Mouse (Mus musculus) right cerebral cortex, adult 18-20 months (tissue): ENCODE measurements around the gene Chst15.
A peak's percentile ranks its signal among the peaks of the same experiment; 100 is the strongest.

ENCODE experiments used
- DNase-seq: peaks from one replicate; pipeline ENCODE4 v3.0.0; 2022; ENCODE audit warnings: mixed read lengths

Gene Chst15

DNA sequence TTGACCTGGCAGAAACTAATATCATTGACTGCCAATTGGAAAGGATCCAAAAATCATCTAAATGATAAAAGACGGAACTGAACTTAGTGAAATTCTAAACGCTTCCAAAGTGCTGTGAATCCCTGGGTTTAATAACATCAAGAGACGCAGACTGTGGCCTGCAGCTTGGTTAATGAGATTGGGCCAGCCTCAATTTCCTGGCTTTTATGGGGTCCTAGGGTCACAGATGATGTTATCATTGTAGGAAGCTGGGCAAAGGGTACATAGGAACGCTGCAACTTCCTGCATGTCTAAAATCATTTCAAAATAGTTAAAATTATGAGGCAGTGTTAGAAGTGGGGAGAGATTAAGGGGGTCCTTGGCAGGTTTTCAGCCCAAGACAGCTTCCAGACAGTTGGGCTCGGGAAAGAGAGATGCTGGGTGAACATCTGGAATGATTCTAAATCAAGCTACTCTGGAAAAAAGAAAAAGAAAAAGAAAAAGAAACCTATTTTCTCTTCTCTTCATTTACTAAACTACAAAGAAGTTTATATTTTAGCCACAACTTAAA lies 17.3 kb downstream of the Chst15 start:
- DNase-seq = no peak

DNA sequence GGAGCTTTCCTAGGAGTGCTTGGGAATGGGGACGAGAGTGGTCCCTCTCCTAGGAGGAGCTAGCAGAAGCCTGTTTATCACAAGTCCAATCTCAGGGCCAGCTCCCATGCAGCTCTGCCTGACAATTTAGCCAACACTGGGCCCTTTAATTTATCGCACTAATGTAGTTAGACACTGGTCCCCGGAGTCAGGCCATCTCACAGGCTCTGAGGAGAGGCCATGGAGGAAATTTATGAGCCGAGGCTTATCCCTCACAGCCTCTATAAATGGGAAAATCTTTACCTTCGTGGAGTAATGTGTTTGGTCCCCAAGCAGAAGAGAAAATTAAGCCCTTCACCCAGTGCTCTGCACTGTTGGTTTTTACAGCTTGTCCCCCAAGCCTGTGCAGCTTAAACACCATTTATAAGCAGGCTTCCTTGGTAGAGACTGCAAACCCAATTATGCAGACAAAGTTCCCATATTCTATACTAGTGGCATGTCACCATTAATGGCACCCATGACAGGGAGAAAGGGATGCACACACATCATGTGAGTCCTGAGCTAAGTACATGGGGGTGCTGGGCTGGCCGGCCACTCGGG lies 18.5 kb downstream of the Chst15 start:
- no peak for DNase-seq

DNA sequence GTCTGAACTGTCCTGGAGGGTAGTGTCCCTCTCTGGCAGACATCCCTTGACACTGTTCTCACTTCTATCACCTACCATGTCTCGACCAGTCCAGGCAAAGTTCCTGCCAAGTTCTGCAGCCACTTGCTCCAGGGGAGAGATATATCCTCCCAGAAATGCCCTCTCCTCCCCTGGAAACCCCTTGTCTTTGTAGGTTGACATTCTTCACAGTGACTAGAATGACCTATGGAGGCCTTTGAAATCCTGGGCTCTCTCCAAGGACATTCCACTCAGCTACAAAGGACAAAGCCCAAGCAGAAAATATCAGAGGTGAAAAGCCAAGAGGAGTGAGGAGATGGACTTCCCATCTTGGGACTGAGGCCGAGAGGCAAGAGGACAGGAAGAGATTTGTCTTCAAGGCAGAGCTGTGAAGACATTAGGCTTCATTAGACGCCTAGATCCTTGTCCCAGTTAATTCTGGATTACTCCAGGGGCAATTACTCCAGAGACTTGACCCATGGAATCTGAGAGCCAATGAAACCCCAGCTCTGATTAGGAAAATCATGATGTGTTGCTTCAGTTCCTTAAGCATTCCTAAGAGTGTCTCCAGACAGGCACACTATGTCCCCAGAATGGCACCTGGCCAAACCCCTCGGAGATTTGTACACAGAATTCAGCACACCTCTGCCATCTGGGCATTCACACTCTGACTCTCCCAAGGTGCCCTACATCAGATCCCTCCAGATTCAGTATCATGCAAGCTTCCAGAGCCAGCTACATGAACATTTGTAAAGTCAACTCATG lies 20.2 kb downstream of the Chst15 start:
- no peak for DNase-seq

DNA sequence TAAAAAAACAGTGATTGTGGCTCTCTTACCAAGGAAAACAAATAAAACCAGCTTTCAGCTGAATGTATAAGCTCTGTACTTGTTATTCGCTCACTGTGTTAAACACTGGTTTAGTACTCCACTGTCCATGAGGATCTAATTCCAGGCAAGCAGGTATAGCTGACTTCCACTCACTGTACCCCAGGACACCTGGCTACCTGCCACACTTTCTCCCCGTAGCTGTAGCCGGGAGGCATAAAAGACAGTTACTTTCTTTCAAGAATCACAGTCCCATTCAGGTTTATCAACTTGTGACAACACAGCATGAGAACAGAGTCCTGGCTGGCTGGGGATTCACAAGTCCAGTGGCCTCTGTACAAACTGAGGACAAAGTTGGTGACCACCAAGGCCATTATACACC lies 20.9 kb downstream of the Chst15 start:
- no peak for DNase-seq

DNA sequence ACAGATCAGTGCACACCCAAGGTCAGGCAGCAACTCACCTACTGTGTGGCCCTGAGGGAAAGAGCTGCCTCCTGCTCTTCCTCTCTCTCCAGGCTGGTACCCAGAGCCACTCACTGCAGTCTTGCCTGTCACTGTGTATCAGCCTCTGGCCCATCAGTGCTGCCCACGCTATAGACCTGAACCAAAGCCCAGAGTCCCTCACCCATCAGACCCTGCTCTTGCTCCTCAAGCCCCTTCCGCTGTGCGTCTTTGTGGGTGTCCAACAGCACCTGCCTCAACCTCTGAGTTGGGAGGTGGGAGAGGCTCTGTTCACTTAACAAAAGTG lies 29.7 kb downstream of the Chst15 start:
- no peak for DNase-seq

DNA sequence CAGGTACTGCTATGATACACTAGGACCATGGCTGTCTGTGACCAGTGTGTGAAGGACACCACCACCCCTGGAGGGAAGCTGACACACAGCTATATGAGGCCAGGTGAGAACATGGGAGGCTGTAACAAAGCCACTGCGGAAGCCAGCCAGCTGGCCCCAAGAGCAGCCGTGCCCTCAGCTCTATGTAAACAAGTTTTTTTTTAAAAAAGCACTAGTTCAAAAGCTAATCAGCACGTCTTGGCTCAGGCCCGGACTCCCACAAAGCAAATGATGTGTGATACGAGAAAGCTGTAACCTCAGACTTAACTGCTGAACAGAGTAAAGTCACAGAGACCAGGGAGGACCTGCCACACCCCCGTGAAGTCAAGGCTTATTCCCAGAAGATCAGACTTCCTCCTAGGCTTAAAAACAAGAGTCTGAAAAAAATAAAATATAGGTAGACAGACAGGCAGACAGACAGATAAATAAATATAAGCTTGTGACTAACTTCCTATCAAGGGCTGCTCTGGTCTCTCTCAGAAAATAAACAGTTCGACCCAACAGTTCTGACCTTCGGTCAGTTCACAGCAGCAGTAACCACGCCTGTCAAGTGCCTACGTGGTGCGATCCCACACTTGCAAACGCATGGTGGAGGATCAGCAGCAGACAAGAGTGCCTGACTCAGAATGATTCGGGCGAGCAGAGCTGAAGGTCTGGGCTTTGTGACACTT lies 30.2 kb downstream of the Chst15 start:
- no peak for DNase-seq

DNA sequence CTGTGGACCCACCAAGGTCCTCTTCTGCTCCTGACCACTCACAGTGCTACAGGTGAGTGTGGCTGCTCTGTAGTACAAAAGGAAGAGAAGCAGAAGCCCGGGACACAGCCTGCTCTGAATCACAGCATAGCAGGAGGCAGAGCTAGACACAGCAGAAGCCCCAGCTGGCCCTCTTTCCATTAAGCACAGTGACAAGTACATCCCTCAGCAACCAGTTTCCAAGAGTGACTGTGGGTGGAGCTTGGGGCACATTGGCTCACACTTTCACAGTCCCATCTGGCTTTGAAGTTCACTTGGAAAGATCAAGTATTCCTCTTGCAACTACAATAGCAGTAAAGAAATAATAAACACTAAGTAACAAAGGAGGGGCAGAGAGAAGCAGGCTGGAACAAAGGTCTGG lies 32.2 kb downstream of the Chst15 start:
- DNase-seq = peak; percentile 66

DNA sequence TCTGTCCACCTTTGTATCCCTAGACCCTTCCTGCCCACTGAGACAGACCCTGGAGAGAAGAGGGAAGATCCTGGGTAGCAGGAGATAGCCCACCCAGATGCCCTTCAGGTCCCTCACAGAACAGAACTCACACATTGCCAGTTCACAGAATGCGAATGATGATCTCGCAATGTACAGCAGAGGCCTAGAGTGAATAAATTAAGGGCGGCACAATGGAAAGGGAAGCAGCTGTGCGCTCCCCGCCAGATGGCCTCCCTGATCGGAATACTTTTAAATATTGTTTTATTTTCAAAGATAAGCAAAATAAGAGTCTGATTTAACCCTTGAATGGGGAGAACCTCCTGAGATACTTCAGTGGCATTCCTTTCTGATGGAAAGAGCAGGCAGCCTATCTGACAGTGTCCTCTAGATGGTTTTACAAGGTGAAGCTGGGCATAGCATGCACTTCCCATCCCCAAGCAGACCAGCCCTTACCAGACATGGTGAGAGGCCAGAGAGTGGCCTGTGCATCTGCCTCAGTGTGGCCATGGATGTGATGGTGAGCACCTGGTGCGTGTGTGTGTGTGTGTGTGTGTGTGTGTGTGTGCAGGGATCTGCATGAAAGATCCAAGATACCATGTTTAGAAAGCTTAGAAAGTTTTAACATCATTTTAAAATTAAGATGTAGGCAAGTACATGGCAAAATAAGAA lies 32.8 kb downstream of the Chst15 start:
- peak; percentile 39 for DNase-seq

DNA sequence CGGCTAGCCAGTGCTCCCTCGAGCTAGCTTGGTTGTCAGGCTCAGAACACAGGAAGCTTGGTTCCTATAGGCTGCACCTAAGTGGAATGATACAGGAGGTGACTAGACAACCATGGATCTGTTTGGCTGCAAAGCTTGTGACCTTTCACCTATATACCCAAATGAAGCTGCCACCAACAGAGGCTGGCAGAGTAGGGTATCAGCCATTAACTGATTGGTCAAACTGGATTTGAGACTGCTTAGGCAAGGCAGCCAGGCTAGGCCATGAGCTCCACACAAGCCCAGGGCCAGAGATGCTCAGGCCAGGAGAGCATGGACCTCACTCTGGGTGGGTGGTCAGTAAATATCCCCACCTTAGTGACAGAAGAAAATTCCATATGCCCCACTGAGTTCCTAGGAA lies 34.5 kb downstream of the Chst15 start:
- no peak for DNase-seq

DNA sequence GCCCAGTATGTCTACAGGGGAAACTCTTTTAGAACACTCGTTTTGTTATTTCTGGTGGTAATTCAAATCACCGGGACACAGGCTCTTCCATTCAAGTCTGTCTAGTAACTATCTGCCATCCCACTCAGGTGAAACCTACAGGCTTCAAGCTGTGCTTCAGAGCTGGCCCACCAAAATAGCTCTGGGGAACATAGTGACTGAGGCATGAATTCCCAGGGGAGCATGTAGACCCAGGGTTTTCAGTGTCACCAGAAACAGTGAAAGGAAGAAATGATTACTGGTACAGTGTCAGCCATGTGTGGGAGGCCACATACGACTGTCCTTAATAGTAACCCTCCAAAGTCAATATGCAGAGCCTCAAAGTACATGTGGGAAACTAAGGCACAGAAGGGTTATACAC lies 34.9 kb downstream of the Chst15 start:
- no peak for DNase-seq

DNA sequence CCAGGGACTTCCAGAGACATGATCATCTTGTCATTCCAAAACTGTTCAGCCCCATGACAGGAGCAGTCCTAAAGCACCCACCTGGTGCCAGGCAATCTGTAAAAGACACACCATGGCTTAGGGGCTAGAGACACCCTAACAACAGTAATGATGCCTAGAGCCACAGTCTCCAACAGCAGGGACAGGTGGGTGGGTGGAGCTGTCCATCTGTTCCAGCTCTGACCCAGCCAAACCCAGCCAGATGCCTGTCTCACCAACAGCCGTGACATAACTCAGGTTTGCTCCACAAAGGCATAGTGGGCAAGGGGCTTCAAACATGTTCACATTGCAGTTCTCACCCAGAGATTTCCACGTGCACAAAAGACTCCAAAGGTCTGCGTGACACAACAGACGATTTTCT lies 35.3 kb downstream of the Chst15 start:
- no peak for DNase-seq

DNA sequence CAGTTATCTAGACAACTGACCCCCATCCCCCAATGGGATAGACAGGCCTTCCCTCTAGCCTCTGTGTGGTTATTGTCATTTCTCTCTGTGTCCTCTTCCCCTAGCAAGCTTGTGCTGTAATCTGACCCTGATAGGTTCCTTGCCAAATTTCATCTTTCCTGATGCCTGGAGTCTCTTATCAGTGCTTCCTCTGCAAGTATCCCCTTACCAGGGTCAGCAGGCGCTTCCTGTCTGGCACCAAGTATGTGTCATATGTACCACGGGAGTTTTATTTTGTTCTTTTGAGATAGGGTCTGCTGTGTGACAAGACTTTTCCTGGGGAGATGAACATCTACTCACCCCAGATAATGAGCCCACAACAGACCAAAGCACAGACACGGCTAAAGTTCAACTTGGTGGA lies 38.4 kb downstream of the Chst15 start:
- DNase-seq = no peak

DNA sequence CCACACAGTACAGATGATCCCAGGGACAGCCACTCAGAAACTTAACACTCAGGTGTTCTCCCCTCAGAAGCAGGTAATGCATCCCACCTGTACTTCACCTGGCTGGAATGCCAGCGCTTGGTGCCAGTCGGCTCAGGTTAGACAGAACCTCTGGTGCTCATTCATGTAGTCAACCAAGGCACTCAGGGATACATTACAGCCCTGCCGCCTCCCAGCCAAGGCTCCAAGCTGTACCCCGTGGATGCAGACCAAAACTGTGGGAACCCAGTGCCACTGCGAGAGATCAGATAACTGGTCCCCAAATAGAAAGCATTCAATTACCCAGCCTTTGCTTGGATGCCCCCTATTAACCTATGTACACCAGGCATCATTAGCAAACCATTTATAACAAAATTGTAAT lies 40.7 kb downstream of the Chst15 start:
- no peak for DNase-seq

DNA sequence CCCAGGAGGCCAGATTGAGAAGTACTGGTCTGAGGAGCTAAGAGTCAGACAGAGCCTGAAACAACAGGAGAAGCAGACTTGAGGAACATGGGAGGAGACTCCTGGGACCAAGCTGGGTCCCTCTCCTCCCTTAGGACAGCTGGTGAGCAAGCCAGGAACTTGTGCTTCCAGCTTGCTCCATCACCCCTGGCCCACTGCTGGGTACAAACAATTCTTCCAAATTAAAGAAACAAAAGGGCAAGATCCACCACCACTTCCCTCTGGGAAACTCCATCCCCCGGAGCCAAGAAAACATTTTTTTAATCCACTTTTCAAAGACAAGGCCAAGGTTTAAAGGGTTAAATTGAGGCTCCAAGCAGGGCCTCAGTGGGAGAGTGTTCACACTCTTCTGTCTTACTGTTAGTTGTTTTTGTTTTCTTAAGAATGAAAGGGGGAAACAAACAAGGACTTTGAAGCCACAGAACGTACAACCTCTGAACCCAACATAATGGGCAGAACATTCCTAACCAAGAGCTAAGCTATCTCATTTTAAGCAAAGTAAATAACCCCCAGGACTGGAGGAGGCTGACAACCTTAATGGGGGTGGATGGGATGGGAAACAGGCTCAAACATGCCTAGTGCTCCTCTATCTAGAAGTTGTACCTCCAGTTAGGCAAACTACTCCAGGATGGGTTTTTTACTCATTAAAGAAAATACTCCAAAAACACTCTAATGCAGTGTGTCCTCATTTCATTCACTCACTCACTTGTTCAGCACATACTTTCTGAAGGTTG lies 43.1 kb downstream of the Chst15 start:
- DNase-seq = no peak

DNA sequence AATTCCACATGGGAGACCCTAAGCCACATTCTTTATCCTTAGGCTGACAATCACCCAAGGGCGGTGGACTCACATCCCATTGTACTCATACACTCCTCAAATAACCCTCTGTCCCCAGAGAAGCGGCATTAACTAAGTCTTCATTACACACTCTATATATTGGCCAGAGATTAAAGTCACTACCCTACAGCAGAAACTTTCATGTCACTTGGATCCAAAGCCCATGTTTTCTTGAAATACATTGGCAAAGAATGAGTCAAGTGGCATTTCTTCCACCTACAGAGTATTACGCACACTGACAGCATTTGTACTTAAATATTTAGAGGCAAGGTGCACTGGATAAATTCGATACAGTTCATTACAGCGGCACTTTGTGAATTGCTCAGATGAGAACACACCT lies 44.0 kb downstream of the Chst15 start:
- DNase-seq = no peak

DNA sequence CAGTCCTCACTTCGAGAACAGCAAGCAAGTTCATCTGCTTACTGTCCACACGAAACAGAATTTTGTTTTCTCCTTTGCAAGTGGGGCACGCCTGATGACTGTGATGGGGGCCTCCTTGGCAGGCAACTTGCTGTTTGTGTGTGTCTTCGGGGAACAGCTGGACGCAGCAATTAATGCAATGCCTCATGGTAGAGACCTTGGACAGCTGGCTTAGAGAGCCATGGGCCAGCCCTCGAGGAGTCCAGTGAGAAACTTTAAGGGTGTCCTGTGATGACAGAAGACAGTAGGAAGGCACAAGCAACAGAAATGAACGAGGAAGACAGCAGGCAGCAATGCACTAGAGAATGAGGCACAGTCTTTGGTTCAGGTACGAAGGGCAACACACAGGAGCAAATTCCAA lies 46.7 kb downstream of the Chst15 start:
- no peak for DNase-seq

DNA sequence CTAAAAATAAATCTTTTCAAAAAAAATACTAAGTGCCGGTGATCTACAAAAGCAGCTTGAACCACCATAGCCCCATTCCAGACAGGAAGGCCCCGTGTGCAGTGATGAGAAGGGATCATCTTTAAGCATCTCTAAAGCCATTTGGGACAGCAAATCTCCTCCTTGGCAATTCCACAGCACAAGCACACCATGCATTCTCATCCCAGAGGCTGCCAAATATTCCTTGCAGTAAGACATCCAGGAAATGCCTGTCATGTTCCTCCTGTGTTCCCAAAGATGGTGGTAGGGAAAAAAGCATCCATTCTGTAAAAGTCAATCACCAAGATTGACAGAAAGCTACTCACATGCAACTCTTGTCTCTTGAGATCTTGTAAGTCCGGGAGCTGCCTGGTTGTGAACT lies 47.4 kb downstream of the Chst15 start:
- no peak for DNase-seq

DNA sequence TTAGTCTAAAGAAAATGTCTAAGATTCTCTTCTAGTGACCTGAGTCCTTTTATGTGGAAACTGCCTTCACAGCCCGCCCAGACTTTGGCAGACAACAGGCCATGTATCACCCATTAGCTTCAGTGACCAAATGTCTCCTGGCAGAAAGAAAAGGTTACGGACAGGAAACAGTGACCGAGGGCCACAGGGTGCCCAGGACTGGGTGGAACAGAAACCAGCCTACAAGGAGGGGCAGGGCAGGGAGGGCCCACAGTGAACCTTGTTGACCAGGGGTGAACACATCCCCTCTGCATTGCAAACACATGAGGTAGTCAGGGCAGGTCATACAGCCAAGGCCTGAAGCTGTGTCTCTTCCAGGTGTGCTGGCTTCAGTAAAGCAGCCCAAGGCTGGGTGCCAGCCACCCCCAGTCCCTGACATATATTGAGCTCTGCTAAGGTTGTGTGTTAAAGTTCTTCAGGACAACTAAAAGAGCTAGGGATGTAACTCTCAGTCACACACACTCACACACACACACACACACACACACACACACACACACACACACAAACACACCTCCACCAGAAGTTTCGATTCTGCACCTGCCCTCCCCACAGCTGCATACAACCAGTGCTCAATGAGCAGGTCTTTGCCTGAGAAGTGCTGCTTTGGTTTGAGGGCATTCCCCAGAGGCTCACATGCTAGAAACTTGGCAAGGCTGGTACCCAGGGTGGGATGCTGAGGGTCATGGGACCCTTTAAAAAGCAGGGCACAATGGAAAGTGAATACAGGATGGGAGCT lies 49.1 kb downstream of the Chst15 start:
- no peak for DNase-seq

DNA sequence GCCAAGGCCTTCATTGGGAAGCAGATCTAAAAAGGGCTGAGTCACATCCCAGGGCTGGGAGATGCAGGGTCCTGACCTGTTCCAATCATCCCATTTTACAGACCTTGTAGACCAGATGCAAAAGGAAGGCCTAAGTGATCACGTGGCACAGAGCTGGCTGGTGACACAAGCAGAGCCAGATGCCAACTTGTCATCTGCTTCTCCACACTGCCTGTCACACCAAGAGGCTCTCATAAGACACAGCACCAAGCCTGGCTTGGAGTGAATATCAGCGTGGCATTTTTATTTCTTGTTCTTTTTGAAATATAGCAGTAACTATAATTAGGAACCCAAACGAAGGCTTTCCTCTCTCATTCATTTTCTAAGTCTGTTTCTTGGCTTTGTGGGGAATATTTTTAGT lies 52.3 kb downstream of the Chst15 start:
- DNase-seq = no peak

DNA sequence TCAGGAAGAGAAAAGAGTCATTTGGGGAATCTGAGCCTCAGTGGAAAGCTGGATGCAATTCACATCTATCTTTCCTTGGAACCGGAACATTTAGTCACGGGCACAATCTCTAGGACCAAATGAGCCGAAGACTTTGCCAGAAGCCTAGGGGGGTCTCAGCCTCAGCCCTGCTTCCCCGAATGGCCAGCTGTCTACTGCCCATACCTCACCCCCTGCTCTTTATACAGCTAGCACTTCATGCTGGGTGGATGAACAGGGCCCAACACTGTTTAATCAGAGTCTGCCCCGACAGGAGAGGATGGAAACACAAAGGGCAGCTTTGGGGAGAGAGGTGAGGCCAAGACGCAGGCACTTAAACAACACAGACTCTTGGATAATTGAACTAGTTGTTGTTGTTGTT lies 53.8 kb downstream of the Chst15 start:
- no peak for DNase-seq

DNA sequence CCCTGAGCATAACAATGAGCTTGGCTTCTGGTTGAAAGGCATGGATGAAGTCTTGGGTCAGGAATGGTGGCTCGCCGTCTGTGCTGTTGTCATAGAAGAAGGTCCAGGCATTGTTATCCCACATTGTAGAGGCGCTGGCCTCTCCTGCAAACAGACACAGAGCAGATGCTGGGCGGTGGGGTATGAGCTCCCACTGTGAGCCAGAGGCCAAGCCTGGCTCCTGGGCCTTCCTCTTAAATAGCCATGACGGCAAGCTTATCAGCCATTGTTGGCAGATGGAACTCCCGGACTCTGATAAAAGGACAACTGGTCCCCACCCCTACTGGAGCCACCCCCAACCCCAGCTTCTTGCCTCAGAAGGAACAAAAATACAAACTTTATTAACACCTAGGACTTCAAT lies 54.3 kb downstream of the Chst15 start:
- DNase-seq = no peak

DNA sequence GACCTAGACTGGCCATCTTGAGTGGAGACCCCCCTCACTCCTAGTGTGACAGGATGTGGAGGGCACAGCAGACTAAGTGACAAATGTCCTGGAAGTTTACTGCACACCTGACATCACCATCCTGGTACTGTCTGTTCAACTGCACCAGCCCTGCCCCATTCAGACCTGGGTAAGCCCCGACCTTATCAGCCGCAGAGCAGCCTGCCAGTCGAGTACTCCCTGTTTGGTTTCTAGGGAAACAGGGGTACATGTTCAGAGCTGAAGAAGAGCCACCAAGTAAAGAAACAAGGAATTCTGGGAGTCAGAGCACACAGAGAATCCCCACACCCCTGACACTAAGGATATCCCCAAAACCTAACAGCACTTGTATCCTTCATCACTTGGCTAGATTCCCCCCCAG lies 55.1 kb downstream of the Chst15 start:
- DNase-seq = no peak
